Comparison of ENCODE assay signal across 26 mouse cellular contexts in genomic region chr8:94654994-94655393, GRCm38 (mm10). TPM values are rescaled to one million over a fixed set of nuclear protein-coding genes. Genes with fewer than 3 reads are reported as not detected.
DNase-seq lines count a peak whose midpoint lies in the region; ATAC-seq and TF ChIP-seq lines count a peak whose summit lies in the region.
"Had no signal": no experiment of that assay in that cellular context is flagged by ENCODE, and none has a peak within 500 bp of the region (broad histone marks: within the 10 kb centered on the region; RNA-seq: fewer than 3 reads in every experiment).

No protein-coding gene starts in this region.

- H3K4me3 ChIP-seq in MEL (ENCODE audit: control insufficient read depth in 1 of 2, insufficient read depth in 1 of 2, low read depth in 2 of 2, low read length in 2 of 2) = no peak overlapping the region
- no peak overlapping the region for H3K4me3 ChIP-seq in liver, embryonic 13.5 days (replicated peaks)
- H3K4me3 ChIP-seq in liver, postnatal 0 days (ENCODE audit: low read depth, low read length) = no peak overlapping the region
- no peak overlapping the region for H3K4me3 ChIP-seq in thymus, adult 2 months (ENCODE audit: control insufficient read depth, insufficient read depth, low read length)
- H3K4me3 ChIP-seq: embryonic facial prominence, embryonic 10.5 days; erythroblast, embryonic 14.5 days; forebrain, embryonic 12.5 days; heart, embryonic 10.5 days; hindbrain, embryonic 12.5 days had no signal

- ATAC-seq in erythroid progenitor cell, adult 5-6 weeks (replicated peaks; ENCODE audit: low FRiP score, poor library complexity, severe bottlenecking) = peak; percentile 67
- peak; percentile 93 for ATAC-seq in liver, embryonic 13.5 days (ENCODE audit: low read depth)
- no peak for ATAC-seq in liver, postnatal 0 days
- no peak for ATAC-seq in megakaryocyte, adult 5-6 weeks (ENCODE audit: poor library complexity, severe bottlenecking)
- ATAC-seq: forebrain, embryonic 16.5 days; hindbrain, postnatal 0 days; Patski had no signal

- TF ChIP-seq RAD21 in MEL (IDR thresholded peaks at IDR 0.05; ENCODE audit: low read depth, low read length) = no peak

- no peak for TF ChIP-seq POLR2A in MEL (IDR thresholded peaks at IDR 0.05; ENCODE audit: control insufficient read depth in 1 of 2, insufficient read depth in 1 of 2, low read depth in 1 of 2, low read length in 2 of 2, poor library complexity in 1 of 2)
- no peak for TF ChIP-seq POLR2A in thymus, adult 2 months (IDR thresholded peaks at IDR 0.05; ENCODE audit: control insufficient read depth, extremely low read depth, insufficient read depth, low read length, poor library complexity)

- no peaks in the 10 kb centered on the region for H3K9me3 ChIP-seq in MEL (replicated peaks; ENCODE audit: insufficient read depth, low read length)
- H3K9me3 ChIP-seq in liver, embryonic 13.5 days (replicated peaks) = no peaks in the 10 kb centered on the region
- H3K9me3 ChIP-seq in liver, postnatal 0 days (ENCODE audit: low read length) = no peaks in the 10 kb centered on the region
- H3K9me3 ChIP-seq: embryonic facial prominence, embryonic 10.5 days; forebrain, embryonic 12.5 days; heart, embryonic 10.5 days; hindbrain, embryonic 12.5 days had no signal

- H3K9ac ChIP-seq in MEL (ENCODE audit: control insufficient read depth, low read depth, low read length, poor library complexity, severe bottlenecking) = no peak overlapping the region
- H3K9ac ChIP-seq in liver, embryonic 13.5 days = no peak overlapping the region
- H3K9ac ChIP-seq in liver, postnatal 0 days (replicated peaks) = no peak overlapping the region
- H3K9ac ChIP-seq: forebrain, embryonic 12.5 days; hindbrain, embryonic 12.5 days had no signal

- peak; percentile 26 for DNase-seq in MEL (ENCODE audit: low read depth, low spot score)
- peak; percentile 6 for DNase-seq in liver, embryonic 13.5 days
- DNase-seq in liver, postnatal 0 days = no peak
- DNase-seq in thymus, adult 2 months = no peak
- no peak for DNase-seq in frontal cortex, postnatal 10 days (ENCODE audit: low spot score in 2 of 2)
- no peak for DNase-seq in T-cell, adult 2 months (ENCODE audit: low spot score)
- DNase-seq: adrenal gland, adult 8-10 months; adrenal gland, postnatal 36 days; cerebellum, adult 11 months; cerebellum, adult 8-10 months; cerebellum, postnatal 36 days; gastrocnemius, postnatal 14 days; heart, postnatal 10 days; heart, postnatal 4 days had no signal

- peak; percentile 65 to 66 for TF ChIP-seq EP300 in MEL (IDR thresholded peaks at IDR 0.05; ENCODE audit: low read depth in 1 of 2, low read length in 2 of 2)
- TF ChIP-seq EP300 in liver, postnatal 0 days (IDR thresholded peaks at IDR 0.05; ENCODE audit: low read depth) = peak; percentile 49; the same call in 1 of the 2 replicates

- peaks cover 15 to 21% of the 10 kb centered on the region in 2 experiments for H3K36me3 ChIP-seq in MEL (ENCODE audit: control insufficient read depth in 1 of 2, insufficient read depth in 2 of 2, low read length in 2 of 2)
- H3K36me3 ChIP-seq in liver, embryonic 13.5 days = peaks cover 62% of the 10 kb centered on the region
- peaks cover 51% of the 10 kb centered on the region for H3K36me3 ChIP-seq in liver, postnatal 0 days (replicated peaks; ENCODE audit: insufficient read depth, low read length)
- H3K36me3 ChIP-seq in thymus, adult 2 months (ENCODE audit: control insufficient read depth, insufficient read depth, low read length) = peaks cover 42% of the 10 kb centered on the region

- peaks cover 3 to 19% of the 10 kb centered on the region in 2 experiments for H3K4me1 ChIP-seq in MEL (ENCODE audit: control insufficient read depth in 1 of 2, insufficient read depth in 2 of 2, low read length in 2 of 2)
- peaks cover 17% of the 10 kb centered on the region for H3K4me1 ChIP-seq in liver, embryonic 13.5 days (replicated peaks)
- H3K4me1 ChIP-seq in liver, postnatal 0 days (ENCODE audit: insufficient read depth) = no peaks in the 10 kb centered on the region
- no peaks in the 10 kb centered on the region for H3K4me1 ChIP-seq in thymus, adult 2 months (replicated peaks; ENCODE audit: control insufficient read depth, insufficient read depth, low read length)
- H3K4me1 ChIP-seq: embryonic facial prominence, embryonic 10.5 days; forebrain, embryonic 12.5 days; heart, embryonic 10.5 days; hindbrain, embryonic 12.5 days had no signal

- H3K79me2 ChIP-seq in MEL (ENCODE audit: control insufficient read depth, insufficient read depth, low read length, poor library complexity) = no peaks in the 10 kb centered on the region

- no peak overlapping the region for H3K27ac ChIP-seq in MEL (ENCODE audit: control insufficient read depth, low read depth, low read length)
- H3K27ac ChIP-seq in liver, embryonic 13.5 days = no peak overlapping the region
- no peak overlapping the region for H3K27ac ChIP-seq in liver, postnatal 0 days (ENCODE audit: low read depth)
- no peak overlapping the region for H3K27ac ChIP-seq in thymus, adult 2 months (ENCODE audit: control insufficient read depth, insufficient read depth, low read length)
- H3K27ac ChIP-seq: embryonic facial prominence, embryonic 10.5 days; forebrain, embryonic 12.5 days; heart, embryonic 10.5 days; hindbrain, embryonic 12.5 days; hindbrain, postnatal 0 days had no signal

- no peak for TF ChIP-seq CTCF in MEL (IDR thresholded peaks at IDR 0.05 in 2 of 3, conservative IDR thresholded peaks at IDR 0.05 in 1 of 3; ENCODE audit: control insufficient read depth in 1 of 3, insufficient read depth in 1 of 3, low read depth in 2 of 3, low read length in 3 of 3, poor library complexity in 1 of 3, severe bottlenecking in 1 of 3)
- no peak for TF ChIP-seq CTCF in liver, postnatal 0 days (IDR thresholded peaks at IDR 0.05; ENCODE audit: low read depth)
- no peak for TF ChIP-seq CTCF in thymus, adult 2 months (IDR thresholded peaks at IDR 0.05; ENCODE audit: borderline replicate concordance, control insufficient read depth, extremely low read depth, insufficient read depth, low read length, poor library complexity)

- no peak overlapping the region for H3K4me2 ChIP-seq in liver, embryonic 13.5 days
- H3K4me2 ChIP-seq in liver, postnatal 0 days (ENCODE audit: low read depth, low read length) = no peak overlapping the region
- H3K4me2 ChIP-seq: forebrain, embryonic 12.5 days; hindbrain, embryonic 12.5 days had no signal

- no peaks in the 10 kb centered on the region for H3K27me3 ChIP-seq in MEL (ENCODE audit: control insufficient read depth in 1 of 2, insufficient read depth in 2 of 2, low read length in 2 of 2)
- H3K27me3 ChIP-seq in liver, embryonic 13.5 days = no peaks in the 10 kb centered on the region
- no peaks in the 10 kb centered on the region for H3K27me3 ChIP-seq in liver, postnatal 0 days (ENCODE audit: insufficient read depth, low read length)
- no peaks in the 10 kb centered on the region for H3K27me3 ChIP-seq in thymus, adult 2 months (ENCODE audit: control insufficient read depth, insufficient read depth, low read length)
- H3K27me3 ChIP-seq: forebrain, embryonic 12.5 days; hindbrain, embryonic 12.5 days; Patski had no signal

RNA-seq across cellular contexts. Expression of gene Arl2bp, which starts 11.4 kb away (rescaled TPM):
- total RNA-seq in MEL (2012; rRNA removed) = 43.8 and 46.7 TPM in 2 replicates
- 100 to 1,000 TPM in 1 of 2 experiments, 10 to 100 TPM in 1; 96.1 to 515 TPM for polyA plus RNA-seq in MEL (2012; ENCODE audit: insufficient read depth in 1 of 2, insufficient read length in 2 of 2, low read depth in 1 of 2, low replicate concordance in 2 of 2, missing spikeins in 1 of 2)
- total RNA-seq in erythroid progenitor cell, adult 5-6 weeks (2015; ENCODE audit: low replicate concordance) = 23.8 and 27.2 TPM in 2 replicates
- total RNA-seq in erythroid progenitor cell, adult 5-6 weeks (2017; ENCODE audit: low replicate concordance) = 29.4 and 36.1 TPM in 2 replicates
- 37.2 and 38.2 TPM in 2 replicates for polyA plus RNA-seq in liver, embryonic 13.5 days (2015; fragmentation: Nextera tagmentation; extraction: Ambion mirVana)
- 20.8 and 21.3 TPM in 2 replicates for polyA plus RNA-seq in liver, postnatal 0 days (2015; fragmentation: Nextera tagmentation; extraction: Ambion mirVana)
- 33.7 and 43.6 TPM in 2 replicates for total RNA-seq in megakaryocyte, adult 5-6 weeks (2015)
- 79.9 and 111 TPM in 2 replicates for total RNA-seq in megakaryocyte, adult 5-6 weeks (2017)
- polyA plus RNA-seq in thymus, adult 2 months (2012; rRNA removed) = 76.7 and 78.9 TPM in 2 replicates

RNA-seq across cellular contexts. Expression of gene Pllp, which starts 41.1 kb away (rescaled TPM):
- total RNA-seq in MEL (2012; rRNA removed) = not detected in 2 replicates
- polyA plus RNA-seq in MEL (2012; ENCODE audit: insufficient read depth in 1 of 2, insufficient read length in 2 of 2, low read depth in 1 of 2, low replicate concordance in 2 of 2, missing spikeins in 1 of 2) = under 1 TPM in 1 of 2 experiments, not detected in 1; 0.06 TPM
- not detected in 2 replicates for total RNA-seq in erythroid progenitor cell, adult 5-6 weeks (2015; ENCODE audit: low replicate concordance)
- total RNA-seq in erythroid progenitor cell, adult 5-6 weeks (2017; ENCODE audit: low replicate concordance) = not detected in 2 replicates
- polyA plus RNA-seq in liver, embryonic 13.5 days (2015; fragmentation: Nextera tagmentation; extraction: Ambion mirVana) = 0.81 and 1.3 TPM in 2 replicates
- 2.5 and 3.1 TPM in 2 replicates for polyA plus RNA-seq in liver, postnatal 0 days (2015; fragmentation: Nextera tagmentation; extraction: Ambion mirVana)
- not detected in 2 replicates for total RNA-seq in megakaryocyte, adult 5-6 weeks (2015)
- total RNA-seq in megakaryocyte, adult 5-6 weeks (2017) = not detected in 2 replicates
- 1.2 and 2.2 TPM in 2 replicates for polyA plus RNA-seq in thymus, adult 2 months (2012; rRNA removed)
- total RNA-seq: granulocyte monocyte progenitor cell, adult 5-6 weeks had no signal
- polyA plus RNA-seq: erythroblast, embryonic 14.5 days; heart, embryonic 14.5 days had no signal

RNA-seq across cellular contexts. Expression of gene Fam192a, which starts 53.2 kb away (rescaled TPM):
- 43.3 and 46.3 TPM in 2 replicates for total RNA-seq in MEL (2012; rRNA removed)
- 10 to 100 TPM in 1 of 2 experiments, not detected in 1; 88.1 TPM for polyA plus RNA-seq in MEL (2012; ENCODE audit: insufficient read depth in 1 of 2, insufficient read length in 2 of 2, low read depth in 1 of 2, low replicate concordance in 2 of 2, missing spikeins in 1 of 2)
- 18.0 and 20.1 TPM in 2 replicates for total RNA-seq in erythroid progenitor cell, adult 5-6 weeks (2015; ENCODE audit: low replicate concordance)
- 37.7 and 66.1 TPM in 2 replicates for total RNA-seq in erythroid progenitor cell, adult 5-6 weeks (2017; ENCODE audit: low replicate concordance)
- 36.8 and 47.6 TPM in 2 replicates for polyA plus RNA-seq in liver, embryonic 13.5 days (2015; fragmentation: Nextera tagmentation; extraction: Ambion mirVana)
- polyA plus RNA-seq in liver, postnatal 0 days (2015; fragmentation: Nextera tagmentation; extraction: Ambion mirVana) = 23.6 and 24.2 TPM in 2 replicates
- 27.8 and 33.4 TPM in 2 replicates for total RNA-seq in megakaryocyte, adult 5-6 weeks (2015)
- total RNA-seq in megakaryocyte, adult 5-6 weeks (2017) = 93.2 and 103 TPM in 2 replicates
- polyA plus RNA-seq in thymus, adult 2 months (2012; rRNA removed) = 28.3 and 31.5 TPM in 2 replicates

RNA-seq across cellular contexts. Expression of gene Rspry1, which starts 53.3 kb away (rescaled TPM):
- total RNA-seq in MEL (2012; rRNA removed) = 32.2 and 34.1 TPM in 2 replicates
- 10 to 100 TPM in 1 of 2 experiments, not detected in 1; 24.5 TPM for polyA plus RNA-seq in MEL (2012; ENCODE audit: insufficient read depth in 1 of 2, insufficient read length in 2 of 2, low read depth in 1 of 2, low replicate concordance in 2 of 2, missing spikeins in 1 of 2)
- total RNA-seq in erythroid progenitor cell, adult 5-6 weeks (2015; ENCODE audit: low replicate concordance) = 18.7 and 23.5 TPM in 2 replicates
- 29.0 and 35.3 TPM in 2 replicates for total RNA-seq in erythroid progenitor cell, adult 5-6 weeks (2017; ENCODE audit: low replicate concordance)
- 18.1 and 20.3 TPM in 2 replicates for polyA plus RNA-seq in liver, embryonic 13.5 days (2015; fragmentation: Nextera tagmentation; extraction: Ambion mirVana)
- polyA plus RNA-seq in liver, postnatal 0 days (2015; fragmentation: Nextera tagmentation; extraction: Ambion mirVana) = 10.2 and 11.1 TPM in 2 replicates
- total RNA-seq in megakaryocyte, adult 5-6 weeks (2015) = 31.8 and 36.4 TPM in 2 replicates
- 34.2 and 35.3 TPM in 2 replicates for total RNA-seq in megakaryocyte, adult 5-6 weeks (2017)
- 13.6 and 14.9 TPM in 2 replicates for polyA plus RNA-seq in thymus, adult 2 months (2012; rRNA removed)

Comparison
In these comparisons a context has a peak if more than half of its experiments do, and no peak if none do; other contexts are left out.
1. DNase-seq: peak in MEL (single experiment) and liver, embryonic 13.5 days (single experiment); none in liver, postnatal 0 days (single experiment), thymus, adult 2 months (single experiment), frontal cortex, postnatal 10 days (0 of 2) and T-cell, adult 2 months (single experiment).
2. ATAC-seq: peak in erythroid progenitor cell, adult 5-6 weeks (single experiment) and liver, embryonic 13.5 days (single experiment); none in liver, postnatal 0 days (single experiment) and megakaryocyte, adult 5-6 weeks (single experiment).